Mouse (Mus musculus) kidney, postnatal 4 days (tissue): ENCODE data around the gene Atp6v0c.

ENCODE experiments used
- DNase-seq, 2 experiments: peaks; one replicate each; pipeline ENCODE4 v3.0.0; 2021; ENCODE audit warnings: mixed read lengths in 2 of 2

Atp6v0c gene

GRCm38 (mm10) chr17:24169317-24170065, at the start of gene Atp6v0c:
Gene Atp6v0c, minus strand, starts transcription at chr17:24169702.
- peak; percentile 97 to 98 for DNase-seq

- DNase-seq: peak; percentile 37 to 54
Observed at GRCm38 (mm10) chr17:24216836-24217235, 47.3 kb upstream of the Atp6v0c start.

- no peak for DNase-seq
Observed at GRCm38 (mm10) chr17:24213186-24213585, 43.7 kb upstream of the Atp6v0c start.

GRCm38 (mm10) chr17:24212441-24213018, 43.0 kb upstream of the Atp6v0c start:
- no peak for DNase-seq

- DNase-seq: peak; percentile 61 to 72
Observed at GRCm38 (mm10) chr17:24211631-24212440, 42.3 kb upstream of the Atp6v0c start.

GRCm38 (mm10) chr17:24210591-24210990, 41.1 kb upstream of the Atp6v0c start:
- DNase-seq: no peak

GRCm38 (mm10) chr17:24209916-24210240, 40.4 kb upstream of the Atp6v0c start:
- DNase-seq: no peak

- DNase-seq: peak; percentile 73 to 83
Observed at GRCm38 (mm10) chr17:24209043-24209915, 39.8 kb upstream of the Atp6v0c start, which contains the start of gene Ntn3. Gene Ntn3, minus strand, starts transcription at chr17:24209531.

- peak; percentile 56 to 69 for DNase-seq
Observed at GRCm38 (mm10) chr17:24208641-24209042, 39.1 kb upstream of the Atp6v0c start.

- DNase-seq: no peak
Observed at GRCm38 (mm10) chr17:24207768-24208640, 38.5 kb upstream of the Atp6v0c start.

- peak; percentile 73 to 81 for DNase-seq
Observed at GRCm38 (mm10) chr17:24206451-24207351, 37.2 kb upstream of the Atp6v0c start.

- peak; percentile 68 to 79 for DNase-seq
Observed at GRCm38 (mm10) chr17:24205908-24206361, 36.4 kb upstream of the Atp6v0c start.

GRCm38 (mm10) chr17:24205284-24205888, 35.9 kb upstream of the Atp6v0c start, which contains the start of gene Tbc1d24:
Gene Tbc1d24, minus strand, starts transcription at chr17:24205562.
- peak; percentile 95 to 96 for DNase-seq

GRCm38 (mm10) chr17:24204846-24205245, 35.3 kb upstream of the Atp6v0c start:
- DNase-seq: peak; percentile 10 to 22

- no peak for DNase-seq
Observed at GRCm38 (mm10) chr17:24203611-24204534, 34.4 kb upstream of the Atp6v0c start.

GRCm38 (mm10) chr17:24203068-24203467, 33.6 kb upstream of the Atp6v0c start:
- DNase-seq: no peak

GRCm38 (mm10) chr17:24201092-24201491, 31.6 kb upstream of the Atp6v0c start:
- no peak for DNase-seq

- peak in 1 of 2 experiments; percentile 20 for DNase-seq
Observed at GRCm38 (mm10) chr17:24199741-24200140, 30.2 kb upstream of the Atp6v0c start.

GRCm38 (mm10) chr17:24199252-24199651, 29.8 kb upstream of the Atp6v0c start:
- DNase-seq: no peak
